Mouse (Mus musculus): Measurements from ENCODE around the gene Rasgrp4. TPM values are rescaled to one million over a fixed set of nuclear protein-coding genes. Genes with fewer than 3 reads are reported as not detected.

Rasgrp4 gene
- polyA plus RNA-seq, 1 experiment, result 1.9 TPM

DNA sequence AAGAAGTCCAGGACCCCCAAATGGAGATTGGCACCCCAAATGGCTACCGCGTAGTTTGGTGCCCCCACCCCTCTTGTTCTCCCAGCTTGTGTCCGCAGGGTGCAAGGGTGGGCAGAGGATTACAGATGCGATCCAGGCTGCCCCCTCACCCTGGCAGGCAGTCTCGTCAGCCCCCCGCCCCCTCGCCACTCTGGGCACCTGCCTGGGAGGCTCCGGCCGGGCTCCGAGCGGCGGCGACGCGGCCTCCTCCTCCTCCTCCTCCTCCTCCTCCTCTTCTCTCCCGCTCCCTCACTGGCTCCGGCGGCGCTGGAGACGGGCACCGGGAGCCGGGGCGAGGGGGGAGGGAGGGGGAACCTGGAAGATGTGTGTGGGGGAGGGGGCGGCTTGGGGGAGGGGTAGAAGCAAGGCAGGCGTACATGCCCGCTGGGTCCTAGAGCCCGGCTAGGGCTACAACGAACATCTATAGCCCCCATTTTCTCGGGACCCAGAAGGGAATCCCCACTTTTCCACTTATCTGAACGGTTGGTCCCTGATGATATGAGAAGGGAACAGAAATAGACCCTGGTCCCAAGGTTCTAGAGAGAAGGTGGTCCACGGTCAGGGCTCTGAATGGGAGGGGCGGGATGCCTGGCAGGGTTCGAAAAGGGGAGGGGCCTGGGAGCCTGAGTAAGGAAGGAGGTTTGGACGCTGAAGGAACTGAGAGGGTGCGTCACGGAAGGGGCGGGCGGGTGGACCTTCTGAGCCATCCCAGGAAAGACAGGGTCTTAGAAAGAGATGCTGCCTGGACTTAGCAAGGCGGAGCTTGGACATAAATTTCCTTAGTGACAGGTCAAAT lies 34.8 kb downstream of the Rasgrp4 start:
- no peak overlapping the region for H3K27ac ChIP-seq (ENCODE audit: insufficient read depth, low read depth, low read length)
- peaks cover 10% of the 10 kb centered on the region for H3K4me1 ChIP-seq (ENCODE audit: control insufficient read depth, insufficient read depth, low read length)
- no peak for TF ChIP-seq POLR2A (IDR thresholded peaks at IDR 0.05; ENCODE audit: low read depth, low read length)
- TF ChIP-seq CTCF (conservative IDR thresholded peaks at IDR 0.05; ENCODE audit: insufficient read depth, insufficient read length, low read depth, low read length), result no peak
- H3K27me3 ChIP-seq (replicated peaks; ENCODE audit: control insufficient read depth, insufficient read depth, low read length), result no peaks in the 10 kb centered on the region
- peaks cover 2% of the 10 kb centered on the region for H3K36me3 ChIP-seq (ENCODE audit: control insufficient read depth, insufficient read depth, low read length)
- H3K4me3 ChIP-seq (ENCODE audit: insufficient read depth, low read depth, low read length), result peak overlapping the region; percentile 64
- WGBS, result under 1% methylated on average over 29 of the region's 39 CpGs
- peak; percentile 80 for DNase-seq

- Histone ChIP-seq H3K36me3 (ENCODE audit: control insufficient read depth, insufficient read depth, low read length) (peaks cover 2% of the 10 kb centered on the region), H3K27ac (ENCODE audit: insufficient read depth, low read depth, low read length) (peak within 1 kb of the TSS; percentile 44; the same call in 1 of the 2 replicates), H3K4me1 (ENCODE audit: control insufficient read depth, insufficient read depth, low read length) (peaks cover 10% of the 10 kb centered on the region), H3K27me3 (replicated peaks; ENCODE audit: control insufficient read depth, insufficient read depth, low read length) (no peaks in the 10 kb centered on the region), H3K4me3 (ENCODE audit: insufficient read depth, low read depth, low read length) (peak within 1 kb of the TSS; percentile 64)
- DNase-seq, result peak; percentile 93
- WGBS, result under 1% methylated on average over 30 of the region's 30 CpGs
- peak; percentile 53 for TF ChIP-seq POLR2A (IDR thresholded peaks at IDR 0.05; ENCODE audit: low read depth, low read length)
- TF ChIP-seq CTCF (conservative IDR thresholded peaks at IDR 0.05; ENCODE audit: insufficient read depth, insufficient read length, low read depth, low read length), result no peak
Measured at GRCm38 (mm10) chr7:29170066-29170754, 35.6 kb downstream of the Rasgrp4 start, which contains the start of the genes Ggn and Spred3. Ggn (plus strand) TSS chr7:29170210. Spred3 (minus strand) TSS chr7:29170411.

- 2% methylated on average over 43 of the region's 43 CpGs for WGBS
- Histone ChIP-seq H3K4me1 (ENCODE audit: control insufficient read depth, insufficient read depth, low read length) (peaks cover 10% of the 10 kb centered on the region), H3K36me3 (ENCODE audit: control insufficient read depth, insufficient read depth, low read length) (peaks cover 3% of the 10 kb centered on the region), H3K4me3 (ENCODE audit: insufficient read depth, low read depth, low read length) (peak overlapping the region; percentile 64), H3K27me3 (replicated peaks; ENCODE audit: control insufficient read depth, insufficient read depth, low read length) (no peaks in the 10 kb centered on the region), H3K27ac (ENCODE audit: insufficient read depth, low read depth, low read length) (no peak overlapping the region)
- no peak for DNase-seq
- TF ChIP-seq CTCF (conservative IDR thresholded peaks at IDR 0.05; ENCODE audit: insufficient read depth, insufficient read length, low read depth, low read length) (no peak), POLR2A (IDR thresholded peaks at IDR 0.05; ENCODE audit: low read depth, low read length) (no peak)
Measured at GRCm38 (mm10) chr7:29170755-29171561, 36.3 kb downstream of the Rasgrp4 start.

- H3K4me3 ChIP-seq (ENCODE audit: insufficient read depth, low read depth, low read length), result no peak overlapping the region
- 10% methylated on average over 34 of the region's 34 CpGs for WGBS
- TF ChIP-seq POLR2A (IDR thresholded peaks at IDR 0.05; ENCODE audit: low read depth, low read length) (no peak), CTCF (conservative IDR thresholded peaks at IDR 0.05; ENCODE audit: insufficient read depth, insufficient read length, low read depth, low read length) (no peak)
Measured at GRCm38 (mm10) chr7:29171562-29172097, 37.0 kb downstream of the Rasgrp4 start.

GRCm38 (mm10) chr7:29172390-29173016 lies 37.9 kb downstream of the Rasgrp4 start:
- Histone ChIP-seq H3K27me3 (replicated peaks; ENCODE audit: control insufficient read depth, insufficient read depth, low read length) (no peaks in the 10 kb centered on the region), H3K4me1 (ENCODE audit: control insufficient read depth, insufficient read depth, low read length) (peaks cover 10% of the 10 kb centered on the region), H3K27ac (ENCODE audit: insufficient read depth, low read depth, low read length) (no peak overlapping the region), H3K4me3 (ENCODE audit: insufficient read depth, low read depth, low read length) (no peak overlapping the region), H3K36me3 (ENCODE audit: control insufficient read depth, insufficient read depth, low read length) (peaks cover 4% of the 10 kb centered on the region)
- 69% methylated on average over 32 of the region's 32 CpGs for WGBS
- TF ChIP-seq CTCF (conservative IDR thresholded peaks at IDR 0.05; ENCODE audit: insufficient read depth, insufficient read length, low read depth, low read length), result no peak
- no peak for TF ChIP-seq POLR2A (IDR thresholded peaks at IDR 0.05; ENCODE audit: low read depth, low read length)
- no peak for DNase-seq

More at GRCm38 (mm10) chr7:29171562-29172097, 37.0 kb downstream of the Rasgrp4 start:
- no peak for DNase-seq
- no peak overlapping the region for H3K27ac ChIP-seq (ENCODE audit: insufficient read depth, low read depth, low read length)
- no peaks in the 10 kb centered on the region for H3K27me3 ChIP-seq (replicated peaks; ENCODE audit: control insufficient read depth, insufficient read depth, low read length)
- peaks cover 10% of the 10 kb centered on the region for H3K4me1 ChIP-seq (ENCODE audit: control insufficient read depth, insufficient read depth, low read length)
- peaks cover 4% of the 10 kb centered on the region for H3K36me3 ChIP-seq (ENCODE audit: control insufficient read depth, insufficient read depth, low read length)

- no peak for TF ChIP-seq POLR2A (IDR thresholded peaks at IDR 0.05; ENCODE audit: low read depth, low read length)
- no peak for TF ChIP-seq CTCF (conservative IDR thresholded peaks at IDR 0.05; ENCODE audit: insufficient read depth, insufficient read length, low read depth, low read length)
- H3K36me3 ChIP-seq (ENCODE audit: control insufficient read depth, insufficient read depth, low read length), result peaks cover 4% of the 10 kb centered on the region
- H3K27me3 ChIP-seq (replicated peaks; ENCODE audit: control insufficient read depth, insufficient read depth, low read length), result no peaks in the 10 kb centered on the region
- DNase-seq, result no peak
- no peak overlapping the region for H3K27ac ChIP-seq (ENCODE audit: insufficient read depth, low read depth, low read length)
- no peak overlapping the region for H3K4me3 ChIP-seq (ENCODE audit: insufficient read depth, low read depth, low read length)
- H3K4me1 ChIP-seq (ENCODE audit: control insufficient read depth, insufficient read depth, low read length), result peaks cover 10% of the 10 kb centered on the region
- WGBS, result 80% methylated on average over 4 of the region's 4 CpGs
Measured at GRCm38 (mm10) chr7:29178106-29178505, 43.5 kb downstream of the Rasgrp4 start.

Measured in kidney, adult 2 months (tissue).